Mouse (Mus musculus) hindbrain, postnatal 0 days (tissue): ENCODE results near the gene Cfap58. TPM values are rescaled to one million over a fixed set of nuclear protein-coding genes. Genes with fewer than 3 reads are reported as not detected.
A peak's percentile ranks its signal among the peaks of the same experiment; 100 is the strongest.

Source experiments
- ATAC-seq: fragments of 200-750 bp; cut with Nextera tagmentation; 2 replicates; pipeline ENCODE4 v1.8.0; 2017; ENCODE audit warnings: mild to moderate bottlenecking, moderate TSS enrichment, moderate library complexity
- DNase-seq: peaks from one replicate; pipeline ENCODE4 v3.0.0-alpha.2; 2015; ENCODE audit warnings: low spot score
- H3K27ac ChIP-seq: fragments of 300-500 bp; sonication (generic); 2 replicates; pipeline ENCODE4 v1.5.1; 2014; ENCODE audit warnings: mild to moderate bottlenecking
- H3K27me3 ChIP-seq: fragments of 300-500 bp; sonication (generic); 2 replicates; pipeline ENCODE4 v1.6.1; 2014; ENCODE audit warnings: low read length, mixed read lengths; ENCODE audit not compliant: insufficient read depth
- H3K36me3 ChIP-seq: fragments of 300-500 bp; sonication (generic); 2 replicates; pipeline ENCODE4 v1.6.1; 2014; ENCODE audit warnings: low read length, mixed read lengths; ENCODE audit not compliant: insufficient read depth
- H3K4me1 ChIP-seq: fragments of 300-500 bp; sonication (generic); 2 replicates; pipeline ENCODE4 v1.6.1; 2014; ENCODE audit warnings: antibody characterized with exemption, low read length, mixed read lengths; ENCODE audit not compliant: insufficient read depth
- H3K4me2 ChIP-seq: fragments of 300-500 bp; sonication (generic); 2 replicates; pipeline ENCODE4 v1.6.1; 2014; ENCODE audit warnings: low read depth, mild to moderate bottlenecking, low read length, moderate library complexity, mixed read lengths
- H3K4me3 ChIP-seq: fragments of 300-500 bp; sonication (generic); 2 replicates; pipeline ENCODE4 v1.5.1; 2014; ENCODE audit warnings: low read length
- H3K9ac ChIP-seq: fragments of 300-500 bp; sonication (generic); replicated peaks from 2 replicates; pipeline ENCODE4 v1.6.1; 2014; ENCODE audit warnings: mild to moderate bottlenecking, low read length, moderate library complexity, mixed read lengths
- H3K9me3 ChIP-seq: fragments of 300-500 bp; sonication (generic); 2 replicates; pipeline ENCODE4 v1.6.1; 2016; ENCODE audit warnings: low read length, mixed read lengths
- CTCF ChIP-seq: IDR thresholded peaks from 2 replicates; pipeline ENCODE4 v1.5.1; 2016; ENCODE audit warnings: antibody characterized with exemption, control low read depth, low read depth
- WGBS: fragments of 180-500 bp; shearing (Covaris S2); extraction: QIAGEN DNeasy Blood & Tissue Kit; methylation state at CpG from one replicate; pipeline ENCODE4 v1.1.7; 2014; 5-methylcytosine and 5-hydroxymethylcytosine counted together
- polyA plus RNA-seq: library from polyadenylated mRNA; unstranded; fragments of >200 nt; fragmentation: Nextera tagmentation; extraction: Ambion mirVana; gene quantifications from 2 replicates; pipeline ENCODE4 v1.2.1, GENCODE M21; 2015
- total RNA-seq: library from RNA; depleted of rRNA; stranded (reverse); fragments of >200 nt; gene quantifications from 2 replicates; pipeline ENCODE4 v1.2.3, GENCODE M21; 2014

The Cfap58 gene
- total and polyA plus RNA-seq, 2 experiments from 2014 or later, result 0.26 to 0.68 TPM

DNA sequence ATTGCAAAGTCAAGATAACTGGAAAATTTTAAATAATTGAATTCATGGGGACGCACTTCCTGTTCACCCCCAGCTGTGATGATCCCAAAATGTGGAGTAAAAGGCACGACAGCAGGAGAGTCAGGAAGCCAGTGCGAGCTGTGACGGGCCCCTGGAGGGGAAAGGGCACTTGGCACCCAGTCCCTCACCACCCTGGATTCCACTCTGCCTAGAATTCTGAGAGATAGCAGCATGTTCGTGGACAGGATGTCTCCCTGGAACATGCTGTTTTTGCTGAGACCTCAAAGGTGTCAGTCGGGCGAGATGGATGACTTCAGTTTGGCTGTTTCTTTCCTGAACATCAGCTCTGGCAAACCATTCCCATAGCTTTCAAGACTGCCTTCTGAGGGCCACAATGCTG is 11.7 kb upstream of the Cfap58 start:
- Histone ChIP-seq H3K27me3 (no peaks in the 10 kb centered on the region), H3K4me1 (no peaks in the 10 kb centered on the region), H3K4me3 (no peak overlapping the region), H3K9ac (no peak overlapping the region), H3K36me3 (no peaks in the 10 kb centered on the region), H3K9me3 (no peaks in the 10 kb centered on the region), H3K27ac (no peak overlapping the region), H3K4me2 (no peak overlapping the region)
- TF ChIP-seq CTCF, result no peak
- WGBS, result 79% methylated on average over 7 of the region's 7 CpGs
- no peak for ATAC-seq
- DNase-seq, result no peak

DNA sequence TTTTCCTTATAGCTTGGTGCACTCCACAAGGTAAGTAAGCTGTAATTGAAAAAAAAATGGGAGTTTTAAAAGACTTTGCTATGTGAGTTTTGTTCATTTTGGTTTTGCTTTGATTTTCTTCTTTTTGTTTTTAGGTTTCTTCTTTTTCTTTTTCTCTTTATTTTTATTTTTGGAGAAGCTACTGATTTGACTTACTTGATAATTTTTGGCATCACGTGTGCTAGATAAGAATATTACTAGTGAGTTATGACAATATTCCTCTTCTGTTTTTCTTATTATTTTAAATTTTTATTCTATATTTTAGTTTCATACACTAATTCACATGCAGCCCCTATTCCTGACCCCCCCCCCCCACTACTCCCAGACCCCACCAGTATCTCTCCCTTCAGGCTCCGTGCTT is 10.4 kb upstream of the Cfap58 start:
- Histone ChIP-seq H3K9me3 (no peaks in the 10 kb centered on the region), H3K4me3 (no peak overlapping the region), H3K27me3 (no peaks in the 10 kb centered on the region), H3K4me1 (no peaks in the 10 kb centered on the region), H3K36me3 (no peaks in the 10 kb centered on the region), H3K9ac (no peak overlapping the region), H3K27ac (no peak overlapping the region), H3K4me2 (no peak overlapping the region)
- DNase-seq (no peak), ATAC-seq (no peak)
- 94% methylated on average over 2 of the region's 2 CpGs for WGBS
- no peak for TF ChIP-seq CTCF

DNA sequence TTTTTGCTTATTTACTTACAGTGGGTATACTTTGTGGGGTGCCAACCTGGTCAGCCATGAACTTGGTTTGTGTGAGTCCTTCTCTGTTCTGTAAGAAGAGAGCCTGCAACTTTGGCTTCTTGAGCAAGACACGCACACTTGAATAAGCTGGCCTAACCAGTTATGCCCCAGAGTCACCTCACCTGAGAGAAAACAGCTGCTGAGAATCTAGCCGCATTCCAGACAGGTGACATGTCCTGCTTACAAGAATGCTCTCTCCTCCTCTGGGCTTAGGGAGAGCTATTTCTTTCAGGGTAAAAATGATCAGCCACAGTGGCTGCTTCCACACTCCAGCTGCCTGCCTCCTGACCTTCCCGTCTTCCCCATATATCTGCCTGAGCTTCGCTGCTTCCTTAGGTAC is 8.4 kb upstream of the Cfap58 start:
- Histone ChIP-seq H3K27ac (no peak overlapping the region), H3K4me1 (no peaks in the 10 kb centered on the region), H3K9ac (no peak overlapping the region), H3K36me3 (no peaks in the 10 kb centered on the region), H3K4me2 (no peak overlapping the region), H3K9me3 (no peaks in the 10 kb centered on the region), H3K4me3 (no peak overlapping the region), H3K27me3 (no peaks in the 10 kb centered on the region)
- ATAC-seq (no peak), DNase-seq (no peak)
- 78% methylated on average over 4 of the region's 4 CpGs for WGBS
- TF ChIP-seq CTCF, result no peak

DNA sequence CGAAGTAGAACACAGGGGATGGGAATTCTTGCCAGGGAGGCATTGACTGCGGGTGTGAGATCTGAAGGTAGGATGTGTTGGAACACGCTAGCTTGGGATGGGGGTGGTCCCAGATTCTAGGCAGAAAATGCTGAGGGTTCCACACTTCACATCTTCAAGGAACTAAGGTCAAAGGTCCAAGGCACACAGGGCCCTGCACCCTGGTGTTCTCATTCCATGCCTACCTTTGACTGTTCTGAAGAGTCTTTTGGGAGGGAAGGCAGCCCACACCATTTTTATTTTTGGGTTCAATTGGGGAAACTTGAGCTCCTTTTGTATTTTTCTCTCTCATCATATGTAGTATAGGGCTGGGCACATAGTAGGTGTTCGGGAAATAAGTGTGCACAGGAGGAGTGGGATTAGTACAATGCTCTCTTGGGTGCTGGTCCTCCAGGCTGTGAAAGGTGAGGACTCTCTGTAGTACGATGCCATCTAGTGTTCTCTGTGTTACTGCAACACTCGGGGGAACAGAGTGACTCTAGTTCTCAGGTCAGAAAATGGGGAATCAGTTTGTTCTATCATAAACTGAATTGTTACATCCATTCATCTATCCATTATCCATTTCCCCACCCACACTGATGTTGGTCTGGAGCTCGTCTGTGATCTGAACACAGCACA is 5.4 kb upstream of the Cfap58 start:
- Histone ChIP-seq H3K9ac (no peak overlapping the region), H3K36me3 (no peaks in the 10 kb centered on the region), H3K27me3 (no peaks in the 10 kb centered on the region), H3K27ac (no peak overlapping the region), H3K9me3 (no peaks in the 10 kb centered on the region), H3K4me3 (no peak overlapping the region), H3K4me1 (no peaks in the 10 kb centered on the region), H3K4me2 (no peak overlapping the region)
- 42% methylated on average over 7 of the region's 7 CpGs for WGBS
- TF ChIP-seq CTCF, result peak; percentile 82
- DNase-seq, result peak; percentile 81
- ATAC-seq, result peak; percentile 51; the same call in 1 of the 2 replicates

DNA sequence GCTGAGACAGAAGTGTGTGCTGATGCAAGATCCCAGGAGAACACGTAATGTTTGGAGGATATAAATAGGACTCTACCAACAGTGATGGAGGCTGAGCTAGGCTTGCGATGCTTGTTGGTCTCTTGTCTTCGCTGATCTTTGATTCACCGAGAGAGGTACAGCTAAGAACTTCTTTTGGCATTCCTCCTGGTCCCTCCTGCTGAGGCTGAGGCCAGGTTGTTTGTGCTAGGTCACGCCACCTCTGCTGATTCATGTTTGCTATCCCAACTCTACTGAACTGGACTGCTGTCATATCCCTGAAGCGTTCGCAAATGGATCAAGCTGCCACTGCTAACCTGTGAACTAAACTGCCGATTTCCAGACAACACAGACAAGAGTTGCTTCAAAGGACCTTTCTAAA is 3.3 kb upstream of the Cfap58 start:
- Histone ChIP-seq H3K4me1 (no peaks in the 10 kb centered on the region), H3K4me2 (no peak overlapping the region), H3K27ac (no peak overlapping the region), H3K9me3 (no peaks in the 10 kb centered on the region), H3K27me3 (no peaks in the 10 kb centered on the region), H3K4me3 (no peak overlapping the region), H3K9ac (no peak overlapping the region), H3K36me3 (no peaks in the 10 kb centered on the region)
- DNase-seq, result no peak
- WGBS, result 93% methylated on average over 8 of the region's 8 CpGs
- ATAC-seq, result no peak
- no peak for TF ChIP-seq CTCF

DNA sequence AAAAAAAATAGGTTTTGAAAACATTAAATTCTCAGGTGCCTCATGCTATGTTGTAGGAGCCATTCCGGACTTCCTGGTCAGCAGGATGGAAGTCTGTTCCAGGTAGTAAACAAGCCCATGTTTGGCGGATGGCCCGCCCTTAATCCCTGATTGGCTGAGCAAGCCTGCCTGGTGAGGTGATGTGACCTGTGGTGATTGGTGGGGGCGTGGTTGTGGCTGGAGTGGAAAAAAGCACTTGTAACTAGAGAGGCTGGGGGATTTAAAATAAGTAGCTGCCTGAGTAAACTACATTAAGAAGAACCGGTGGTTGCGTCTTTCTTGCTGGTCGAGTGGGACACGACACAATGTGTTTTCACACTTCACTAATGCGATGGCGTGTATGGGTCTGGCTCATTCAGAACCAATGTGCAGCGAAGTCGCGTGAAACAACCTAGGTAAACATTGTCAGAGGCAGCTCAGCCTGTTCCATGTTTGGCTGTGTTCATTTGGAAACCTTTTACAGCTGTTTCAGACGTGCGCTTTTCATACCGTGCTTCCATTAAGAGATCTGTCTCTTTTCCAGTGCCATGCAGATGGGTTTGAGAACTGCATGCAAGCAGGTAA is 2.7 kb upstream of the Cfap58 start:
- Histone ChIP-seq H3K4me3 (no peak overlapping the region), H3K4me1 (no peaks in the 10 kb centered on the region), H3K9me3 (no peaks in the 10 kb centered on the region), H3K4me2 (no peak overlapping the region), H3K27ac (no peak overlapping the region), H3K36me3 (no peaks in the 10 kb centered on the region), H3K27me3 (no peaks in the 10 kb centered on the region), H3K9ac (no peak overlapping the region)
- ATAC-seq (no peak), DNase-seq (no peak)
- TF ChIP-seq CTCF, result no peak
- WGBS, result 79% methylated on average over 16 of the region's 16 CpGs

DNA sequence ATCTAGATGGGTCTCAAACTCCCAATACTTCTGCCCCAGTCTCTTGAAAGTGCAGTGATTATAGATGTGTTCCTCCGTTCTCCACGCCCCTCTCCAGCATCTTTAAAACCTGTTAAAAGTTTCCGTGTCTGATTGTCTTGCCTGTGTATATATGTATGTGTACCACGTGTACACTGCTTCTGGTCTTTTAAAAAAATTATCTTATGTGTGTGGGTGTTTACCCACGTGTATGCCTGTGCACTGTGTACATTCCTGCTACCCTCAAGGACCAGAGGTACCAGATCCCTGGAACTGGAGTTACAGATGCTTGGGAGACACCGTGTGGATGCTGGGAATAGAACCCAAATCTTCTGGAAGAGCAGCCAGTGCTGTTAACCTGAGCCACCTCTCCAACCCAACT is 1.9 kb upstream of the Cfap58 start:
- no peaks in the 10 kb centered on the region for H3K36me3 ChIP-seq
- H3K27ac ChIP-seq, result no peak overlapping the region
- no peak overlapping the region for H3K4me3 ChIP-seq
- DNase-seq (no peak), ATAC-seq (no peak)
- H3K9me3 ChIP-seq, result no peaks in the 10 kb centered on the region
- H3K27me3 ChIP-seq, result no peaks in the 10 kb centered on the region
- no peak overlapping the region for H3K4me2 ChIP-seq
- WGBS, result 79% methylated on average over 6 of the region's 6 CpGs
- H3K9ac ChIP-seq, result no peak overlapping the region
- no peak for TF ChIP-seq CTCF
- no peaks in the 10 kb centered on the region for H3K4me1 ChIP-seq
